Mouse (Mus musculus) intestine, embryonic 14.5 days (tissue): ENCODE measurements at regions not wholly inside any gene's neighbourhood (a gene's known extent, or its start where the extent isn't known, plus 50 kb on each side); places are given as distances from the start of the nearest gene placed in this dataset.

Experiments used
- ATAC-seq: fragments of 200-750 bp; cut with Nextera tagmentation; replicated peaks from 2 replicates; pipeline ENCODE4 v1.8.0; 2017; ENCODE audit warnings: low read depth, moderate number of reproducible peaks, moderate TSS enrichment, moderate library complexity; ENCODE audit not compliant: low FRiP score, low TSS enrichment
- DNase-seq: peaks from one replicate; pipeline ENCODE4 v3.0.0-alpha.2; 2018; ENCODE audit warnings: low spot score
- H3K27ac ChIP-seq: fragments of 300-500 bp; sonication (generic); 2 replicates; pipeline ENCODE4 v1.5.1; 2014; ENCODE audit warnings: low read depth, mild to moderate bottlenecking, control low read depth
- H3K27me3 ChIP-seq: fragments of 300-500 bp; sonication (generic); replicated peaks from 2 replicates; pipeline ENCODE4 v1.6.1; 2014; ENCODE audit warnings: low read length, control low read depth; ENCODE audit not compliant: control insufficient read depth, insufficient read depth
- H3K36me3 ChIP-seq: fragments of 300-500 bp; sonication (generic); 2 replicates; pipeline ENCODE4 v1.6.1; 2014; ENCODE audit warnings: low read length, control low read depth; ENCODE audit not compliant: control insufficient read depth, insufficient read depth
- H3K4me1 ChIP-seq: fragments of 300-500 bp; sonication (generic); replicated peaks from 2 replicates; pipeline ENCODE4 v1.6.1; 2014; ENCODE audit warnings: low read length, control low read depth, mixed read lengths; ENCODE audit not compliant: control insufficient read depth, insufficient read depth
- H3K4me2 ChIP-seq: fragments of 300-500 bp; sonication (generic); 2 replicates; pipeline ENCODE4 v1.6.1; 2014; ENCODE audit warnings: low read length
- H3K4me3 ChIP-seq: fragments of 300-500 bp; sonication (generic); 2 replicates; pipeline ENCODE4 v1.5.1; 2014; ENCODE audit warnings: low read depth, low read length, control low read depth, mixed read lengths
- H3K9ac ChIP-seq: fragments of 300-500 bp; sonication (generic); 2 replicates; pipeline ENCODE4 v1.6.1; 2014; ENCODE audit warnings: mild to moderate bottlenecking, low read length
- H3K9me3 ChIP-seq: fragments of 300-500 bp; sonication (generic); 2 replicates; pipeline ENCODE4 v1.6.1; 2016; ENCODE audit warnings: low read length, control low read depth; ENCODE audit not compliant: control insufficient read depth
- WGBS: fragments of 180-500 bp; shearing (Covaris S2); extraction: QIAGEN DNeasy Blood & Tissue Kit; methylation state at CpG from one replicate; pipeline ENCODE4 v1.1.7; 2014; 5-methylcytosine and 5-hydroxymethylcytosine counted together

DNA sequence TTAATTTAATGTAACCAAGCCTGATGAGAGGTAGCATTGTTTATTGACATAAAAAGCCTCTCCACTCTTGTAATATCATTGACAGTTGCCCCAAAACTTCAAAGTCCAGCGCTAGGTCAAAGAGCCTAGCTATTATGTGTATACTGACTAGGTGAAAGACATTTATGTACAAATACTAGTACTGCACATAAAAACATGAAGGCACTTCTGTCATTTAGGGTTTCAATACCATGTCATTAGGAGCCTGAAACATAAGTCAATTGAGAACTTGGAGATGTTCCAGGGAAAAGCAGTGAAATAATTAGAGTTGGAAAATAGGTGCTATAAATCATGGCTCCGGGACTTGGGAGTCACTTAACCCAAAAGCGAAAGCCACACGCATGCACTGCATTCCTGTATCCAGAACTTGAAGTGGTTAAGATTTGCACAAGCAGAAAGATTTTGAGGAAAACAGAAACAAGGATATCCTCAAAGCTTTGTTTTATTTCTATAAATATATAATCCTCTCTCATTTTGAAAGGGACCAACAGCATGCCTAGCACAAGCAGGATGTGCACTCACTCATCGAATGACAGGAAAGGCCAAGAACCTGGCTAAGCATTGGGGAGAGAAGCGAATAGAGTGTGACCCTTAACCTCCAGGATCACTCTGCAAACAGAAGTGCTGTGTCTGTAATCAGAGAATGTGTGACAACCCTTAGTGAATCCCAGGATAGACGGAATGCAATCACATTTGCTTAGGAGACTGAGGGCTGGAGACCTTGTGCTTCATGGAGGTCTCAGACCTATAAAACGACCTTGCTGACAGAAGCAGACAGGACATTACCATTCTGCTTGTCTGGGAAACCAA, 176.3 kb upstream of the Crim1 start:
- no peaks in the 10 kb centered on the region for H3K9me3 ChIP-seq
- no peaks in the 10 kb centered on the region for H3K4me1 ChIP-seq
- DNase-seq (no peak), ATAC-seq (no peak)
- no peak overlapping the region for H3K9ac ChIP-seq
- no peaks in the 10 kb centered on the region for H3K36me3 ChIP-seq
- H3K27me3 ChIP-seq, result no peaks in the 10 kb centered on the region
- 29% methylated on average over 8 of the region's 8 CpGs for WGBS
- H3K27ac ChIP-seq, result no peak overlapping the region
- H3K4me2 ChIP-seq, result no peak overlapping the region
- H3K4me3 ChIP-seq, result no peak overlapping the region

DNA sequence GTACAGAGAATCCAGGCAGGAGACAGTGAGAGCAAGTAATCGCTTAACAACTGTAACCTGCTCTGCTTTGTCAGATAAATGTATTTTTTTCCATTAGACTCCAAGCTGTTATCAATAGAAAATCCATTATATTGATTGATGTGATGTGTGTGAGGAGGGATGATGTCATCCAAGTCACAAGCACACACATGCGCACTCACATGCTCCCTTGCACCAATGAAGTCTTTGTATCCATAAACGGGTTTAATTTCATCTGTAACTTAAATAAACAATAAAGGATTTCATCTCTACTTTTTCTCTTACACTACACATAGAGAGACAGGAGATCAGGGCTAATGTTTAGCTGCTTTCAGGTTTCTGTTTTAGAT, 175.7 kb upstream of the Crim1 start:
- no peak overlapping the region for H3K27ac ChIP-seq
- H3K36me3 ChIP-seq, result no peaks in the 10 kb centered on the region
- H3K9ac ChIP-seq, result no peak overlapping the region
- H3K4me2 ChIP-seq, result no peak overlapping the region
- no peaks in the 10 kb centered on the region for H3K27me3 ChIP-seq
- WGBS, result 43% methylated on average over 3 of the region's 3 CpGs
- ATAC-seq (no peak), DNase-seq (no peak)
- no peaks in the 10 kb centered on the region for H3K4me1 ChIP-seq
- H3K9me3 ChIP-seq, result no peaks in the 10 kb centered on the region
- H3K4me3 ChIP-seq, result no peak overlapping the region

DNA sequence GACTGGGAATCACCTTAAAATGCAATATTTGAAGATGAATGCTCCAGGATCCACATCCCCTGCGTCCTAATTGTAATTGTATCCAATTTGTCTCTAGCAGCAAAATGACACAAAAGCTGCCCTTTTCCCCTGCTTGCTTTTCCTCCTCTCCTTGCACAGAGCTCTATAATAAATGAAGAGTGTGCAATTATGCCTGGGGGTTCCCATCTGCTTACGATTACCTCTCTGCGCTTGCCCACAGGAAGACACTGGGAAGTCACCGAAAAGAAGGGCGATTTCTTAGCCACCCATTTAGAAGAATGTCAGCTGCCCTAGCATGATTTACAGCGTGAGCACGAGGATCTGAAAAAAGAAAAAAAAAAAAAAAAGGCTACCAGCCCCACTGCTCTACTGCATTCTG, 174.8 kb upstream of the Crim1 start:
- no peak for DNase-seq
- no peak for ATAC-seq
- no peaks in the 10 kb centered on the region for H3K27me3 ChIP-seq
- no peaks in the 10 kb centered on the region for H3K4me1 ChIP-seq
- no peak overlapping the region for H3K9ac ChIP-seq
- no peaks in the 10 kb centered on the region for H3K36me3 ChIP-seq
- H3K4me2 ChIP-seq, result no peak overlapping the region
- H3K4me3 ChIP-seq, result no peak overlapping the region
- WGBS, result 53% methylated on average over 7 of the region's 7 CpGs
- H3K27ac ChIP-seq, result no peak overlapping the region
- no peaks in the 10 kb centered on the region for H3K9me3 ChIP-seq

DNA sequence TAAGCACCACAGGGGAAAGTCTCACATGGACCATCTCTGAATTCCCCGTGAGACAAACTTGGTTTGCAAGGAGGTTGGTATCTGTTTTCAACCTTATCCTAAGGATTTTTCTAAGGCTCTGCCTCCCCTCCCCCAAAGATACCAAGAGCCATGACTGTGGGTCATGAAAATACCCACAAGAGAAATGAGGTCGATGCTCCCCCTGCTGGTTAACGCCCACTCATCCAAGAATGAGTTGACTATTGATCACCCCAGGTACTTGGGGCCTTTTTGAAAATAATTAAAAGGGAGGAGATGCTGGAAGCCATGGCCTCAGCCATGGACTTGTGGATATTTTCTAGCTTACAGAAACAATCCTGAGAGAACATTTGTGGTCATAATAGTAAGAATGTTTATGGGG, 164.4 kb upstream of the Crim1 start:
- ATAC-seq (no peak), DNase-seq (no peak)
- Histone ChIP-seq H3K4me2 (no peak overlapping the region), H3K4me1 (no peaks in the 10 kb centered on the region), H3K27ac (no peak overlapping the region), H3K27me3 (no peaks in the 10 kb centered on the region), H3K9me3 (no peaks in the 10 kb centered on the region), H3K9ac (no peak overlapping the region), H3K36me3 (no peaks in the 10 kb centered on the region), H3K4me3 (no peak overlapping the region)
- 72% methylated on average over 3 of the region's 3 CpGs for WGBS

DNA sequence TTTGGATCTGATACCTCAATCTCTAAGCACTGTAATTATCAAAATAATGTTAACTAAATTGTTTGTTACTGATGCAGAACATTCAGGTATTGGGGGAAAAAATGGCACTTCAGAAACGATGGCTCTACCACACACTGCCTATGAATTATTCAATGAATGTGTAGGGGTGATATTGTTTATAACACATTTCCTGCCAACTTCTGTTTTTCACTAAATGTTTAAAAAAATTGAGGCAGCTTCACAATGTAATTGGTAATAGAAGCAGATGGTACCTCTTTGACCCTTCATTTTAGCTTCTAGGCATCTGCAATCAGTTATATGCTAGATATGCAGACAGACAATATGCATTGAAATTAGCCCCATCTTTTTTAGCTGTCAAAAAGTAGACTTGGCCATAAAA, 159.7 kb upstream of the Crim1 start:
- H3K36me3 ChIP-seq, result no peaks in the 10 kb centered on the region
- ATAC-seq (no peak), DNase-seq (no peak)
- H3K27ac ChIP-seq, result no peak overlapping the region
- H3K4me3 ChIP-seq, result no peak overlapping the region
- H3K27me3 ChIP-seq, result no peaks in the 10 kb centered on the region
- no peak overlapping the region for H3K4me2 ChIP-seq
- no peaks in the 10 kb centered on the region for H3K9me3 ChIP-seq
- WGBS, result 60% methylated on average over 1 of the region's 1 CpGs
- H3K4me1 ChIP-seq, result no peaks in the 10 kb centered on the region
- H3K9ac ChIP-seq, result no peak overlapping the region

DNA sequence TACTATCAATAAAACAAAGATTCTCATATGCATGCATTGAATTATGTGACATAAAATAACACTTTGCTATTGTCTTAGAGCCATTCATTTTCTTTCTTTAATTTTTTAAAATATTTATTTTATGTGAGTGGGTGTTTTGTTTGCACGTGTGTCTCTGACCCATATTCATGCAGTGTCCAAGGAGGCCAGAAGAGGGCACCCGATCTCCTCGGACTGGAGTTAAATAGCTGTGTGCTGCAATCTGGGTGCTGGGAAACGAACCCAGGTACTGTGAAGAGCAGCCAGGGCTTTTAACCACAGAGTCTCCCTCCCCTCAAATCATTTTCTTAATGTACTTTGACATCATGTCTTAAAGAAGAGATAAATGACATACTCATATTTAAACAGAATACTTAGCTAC, 158.8 kb upstream of the Crim1 start:
- Histone ChIP-seq H3K27ac (no peak overlapping the region), H3K9ac (no peak overlapping the region), H3K36me3 (no peaks in the 10 kb centered on the region), H3K27me3 (no peaks in the 10 kb centered on the region), H3K4me1 (no peaks in the 10 kb centered on the region), H3K4me2 (no peak overlapping the region), H3K9me3 (no peaks in the 10 kb centered on the region), H3K4me3 (no peak overlapping the region)
- 85% methylated on average over 4 of the region's 4 CpGs for WGBS
- no peak for ATAC-seq
- no peak for DNase-seq

DNA sequence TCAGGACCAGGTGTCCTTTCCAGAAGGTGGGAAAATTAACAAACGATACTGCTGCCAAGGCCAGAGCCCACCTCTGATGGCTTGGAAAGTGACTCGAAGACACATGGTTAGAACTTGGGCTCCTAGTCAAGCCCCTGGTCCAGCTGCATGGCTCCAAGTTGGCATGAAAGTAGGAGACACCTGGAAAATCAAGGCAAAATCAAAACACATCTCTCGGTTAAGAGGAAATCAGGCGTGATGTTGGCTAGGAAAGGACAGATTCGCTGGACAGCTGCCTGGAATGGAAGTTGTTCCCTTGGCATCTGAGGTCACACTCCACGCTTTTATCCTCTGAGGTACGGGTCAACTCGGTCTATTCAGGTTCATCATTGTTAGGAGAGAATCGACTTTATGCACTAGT, 150.3 kb upstream of the Crim1 start:
- 87% methylated on average over 9 of the region's 9 CpGs for WGBS

DNA sequence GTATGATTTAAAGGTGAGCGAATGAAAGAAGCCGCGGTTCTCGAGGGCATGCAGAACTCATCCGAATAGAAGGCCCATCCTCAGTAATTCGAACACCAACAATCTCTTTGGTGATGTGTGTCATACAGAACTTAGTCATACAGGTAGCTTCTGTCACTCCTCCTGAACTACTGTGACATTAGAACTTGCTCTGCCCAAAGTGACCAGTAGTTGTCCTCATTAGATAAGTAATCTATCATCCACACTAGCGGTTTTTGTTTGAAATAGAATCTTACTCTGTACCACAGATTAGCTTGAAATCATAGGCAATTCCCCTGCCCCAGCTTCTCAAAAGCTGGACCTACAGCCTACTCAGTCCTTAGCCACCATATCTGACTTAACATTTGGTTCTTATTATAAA, 149.8 kb upstream of the Crim1 start:
- Histone ChIP-seq H3K27me3 (no peaks in the 10 kb centered on the region), H3K27ac (no peak overlapping the region), H3K4me3 (no peak overlapping the region), H3K9me3 (no peaks in the 10 kb centered on the region), H3K36me3 (no peaks in the 10 kb centered on the region), H3K9ac (no peak overlapping the region), H3K4me2 (no peak overlapping the region), H3K4me1 (no peaks in the 10 kb centered on the region)
- ATAC-seq (no peak), DNase-seq (no peak)
- 87% methylated on average over 7 of the region's 7 CpGs for WGBS

More for the DNA sequence above, 150.3 kb upstream of the Crim1 start:
- no peak overlapping the region for H3K4me2 ChIP-seq
- ATAC-seq (no peak), DNase-seq (no peak)
- no peaks in the 10 kb centered on the region for H3K27me3 ChIP-seq
- H3K36me3 ChIP-seq, result no peaks in the 10 kb centered on the region
- H3K27ac ChIP-seq, result no peak overlapping the region
- H3K9me3 ChIP-seq, result no peaks in the 10 kb centered on the region
- H3K4me3 ChIP-seq, result no peak overlapping the region
- no peak overlapping the region for H3K9ac ChIP-seq
- H3K4me1 ChIP-seq, result no peaks in the 10 kb centered on the region

DNA sequence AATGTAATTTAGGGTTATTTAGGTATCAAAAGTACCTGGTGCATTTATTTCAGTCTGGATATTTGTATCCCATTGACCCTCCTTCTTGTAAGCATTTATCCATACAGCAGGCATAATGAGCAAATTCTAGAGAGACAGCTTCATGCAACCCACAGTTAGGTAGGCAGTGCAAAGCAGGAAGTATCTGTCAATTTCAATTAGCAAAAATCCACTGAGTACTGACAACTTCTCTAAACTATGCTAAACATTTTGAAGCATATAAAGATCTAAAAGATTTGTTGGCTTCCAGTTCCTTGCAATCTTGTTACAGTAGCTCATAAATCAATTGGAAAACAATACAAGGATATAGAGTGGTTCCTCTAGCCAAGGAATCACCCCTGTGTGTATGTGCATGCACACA, 124.2 kb upstream of the Crim1 start:
- no peak overlapping the region for H3K27ac ChIP-seq
- no peaks in the 10 kb centered on the region for H3K4me1 ChIP-seq
- H3K9me3 ChIP-seq, result no peaks in the 10 kb centered on the region
- H3K9ac ChIP-seq, result no peak overlapping the region
- no peak for DNase-seq
- no peak overlapping the region for H3K4me3 ChIP-seq
- no peak for ATAC-seq
- H3K27me3 ChIP-seq, result no peaks in the 10 kb centered on the region
- no peaks in the 10 kb centered on the region for H3K36me3 ChIP-seq
- H3K4me2 ChIP-seq, result no peak overlapping the region
